Mouse (Mus musculus): ENCODE measurements around the gene Hfe. TPM values are rescaled to one million over a fixed set of nuclear protein-coding genes. Genes with fewer than 3 reads are reported as not detected.

Gene Hfe
- polyA plus RNA-seq, 1 experiment from 2014 or later, result 7.9 TPM

Other genes starting within 250 kb of the Hfe start
- gene Btn1a1, start 245.0 kb downstream of the Hfe start, polyA plus RNA-seq (2015; fragmentation: Nextera tagmentation; extraction: Ambion mirVana), result 0.08 and 0.11 TPM in 2 replicates
- gene Btn2a2, start 222.0 kb downstream of the Hfe start, polyA plus RNA-seq (2015; fragmentation: Nextera tagmentation; extraction: Ambion mirVana), result 0.16 and 0.23 TPM in 2 replicates
- gene Hist1h4h, start 179.8 kb downstream of the Hfe start, polyA plus RNA-seq (2015; fragmentation: Nextera tagmentation; extraction: Ambion mirVana), result 4.6 and 4.8 TPM in 2 replicates
- 6.7 TPM in 1 of 2 replicates, not detected in the other for gene Hist1h2af, start 176.9 kb downstream of the Hfe start, polyA plus RNA-seq (2015; fragmentation: Nextera tagmentation; extraction: Ambion mirVana)
- gene Hist1h3g, start 175.4 kb downstream of the Hfe start, polyA plus RNA-seq (2015; fragmentation: Nextera tagmentation; extraction: Ambion mirVana), result 6.1 and 6.2 TPM in 2 replicates
- gene Hist1h2bh, start 167.5 kb downstream of the Hfe start, polyA plus RNA-seq (2015; fragmentation: Nextera tagmentation; extraction: Ambion mirVana), result 1.1 and 1.3 TPM in 2 replicates
- 0.45 and 0.97 TPM in 2 replicates for gene Hist1h3f, start 166.8 kb downstream of the Hfe start, polyA plus RNA-seq (2015; fragmentation: Nextera tagmentation; extraction: Ambion mirVana)
- gene Hist1h4f, start 159.2 kb downstream of the Hfe start, polyA plus RNA-seq (2015; fragmentation: Nextera tagmentation; extraction: Ambion mirVana), result 0.88 and 1.0 TPM in 2 replicates
- 0.46 and 0.64 TPM in 2 replicates for gene Hist1h1d, start 157.6 kb downstream of the Hfe start, polyA plus RNA-seq (2015; fragmentation: Nextera tagmentation; extraction: Ambion mirVana)
- gene Hist1h3e, start 148.5 kb downstream of the Hfe start, polyA plus RNA-seq (2015; fragmentation: Nextera tagmentation; extraction: Ambion mirVana), result 3.5 and 4.3 TPM in 2 replicates
- gene Hist1h2ae, start 139.6 kb downstream of the Hfe start, polyA plus RNA-seq (2015; fragmentation: Nextera tagmentation; extraction: Ambion mirVana), result 76.9 and 89.5 TPM in 2 replicates
- gene Hist1h2bg, start 139.5 kb downstream of the Hfe start, polyA plus RNA-seq (2015; fragmentation: Nextera tagmentation; extraction: Ambion mirVana), result 7.1 and 11.5 TPM in 2 replicates
- 4.2 and 4.5 TPM in 2 replicates for gene Hist1h2bf, start 136.7 kb downstream of the Hfe start, polyA plus RNA-seq (2015; fragmentation: Nextera tagmentation; extraction: Ambion mirVana)
- gene Hist1h2ad, start 136.5 kb downstream of the Hfe start, polyA plus RNA-seq (2015; fragmentation: Nextera tagmentation; extraction: Ambion mirVana), result 1.8 and 3.0 TPM in 2 replicates
- 5.2 and 6.2 TPM in 2 replicates for gene Hist1h3d, start 135.1 kb downstream of the Hfe start, polyA plus RNA-seq (2015; fragmentation: Nextera tagmentation; extraction: Ambion mirVana)
- gene Hist1h4d, start 129.3 kb downstream of the Hfe start, polyA plus RNA-seq (2015; fragmentation: Nextera tagmentation; extraction: Ambion mirVana), result 98.7 and 101 TPM in 2 replicates
- 1.6 and 2.0 TPM in 2 replicates for gene Hist1h2be, start 89.7 kb downstream of the Hfe start, polyA plus RNA-seq (2015; fragmentation: Nextera tagmentation; extraction: Ambion mirVana)
- 17.6 and 21.2 TPM in 2 replicates for gene Hist1h1e, start 88.3 kb downstream of the Hfe start, polyA plus RNA-seq (2015; fragmentation: Nextera tagmentation; extraction: Ambion mirVana)
- 1.3 and 1.5 TPM in 2 replicates for gene Hist1h2ac, start 26.9 kb downstream of the Hfe start, polyA plus RNA-seq (2015; fragmentation: Nextera tagmentation; extraction: Ambion mirVana)
- 79.3 and 89.9 TPM in 2 replicates for gene Hist1h2bc, start 26.7 kb downstream of the Hfe start, polyA plus RNA-seq (2015; fragmentation: Nextera tagmentation; extraction: Ambion mirVana)
- gene Hist1h1t, start 15.0 kb downstream of the Hfe start, polyA plus RNA-seq (2015; fragmentation: Nextera tagmentation; extraction: Ambion mirVana), result not detected in 2 replicates
- gene Hist1h4c, start 12.4 kb downstream of the Hfe start, polyA plus RNA-seq (2015; fragmentation: Nextera tagmentation; extraction: Ambion mirVana), result 4.7 and 5.7 TPM in 2 replicates
- gene Hist1h1c, start 28.0 kb upstream of the Hfe start, polyA plus RNA-seq (2015; fragmentation: Nextera tagmentation; extraction: Ambion mirVana), result 32.4 and 36.0 TPM in 2 replicates
- gene Hist1h3c, start 34.7 kb upstream of the Hfe start, polyA plus RNA-seq (2015; fragmentation: Nextera tagmentation; extraction: Ambion mirVana), result 4.4 and 7.7 TPM in 2 replicates
- 2.4 and 3.8 TPM in 2 replicates for gene Hist1h2bb, start 35.9 kb upstream of the Hfe start, polyA plus RNA-seq (2015; fragmentation: Nextera tagmentation; extraction: Ambion mirVana)
- gene Hist1h2ab, start 40.3 kb upstream of the Hfe start, polyA plus RNA-seq (2015; fragmentation: Nextera tagmentation; extraction: Ambion mirVana), result 39.8 and 44.9 TPM in 2 replicates
- 6.4 and 9.2 TPM in 2 replicates for gene Hist1h3b, start 41.4 kb upstream of the Hfe start, polyA plus RNA-seq (2015; fragmentation: Nextera tagmentation; extraction: Ambion mirVana)
- 3.8 and 5.5 TPM in 2 replicates for gene Hist1h4b, start 46.2 kb upstream of the Hfe start, polyA plus RNA-seq (2015; fragmentation: Nextera tagmentation; extraction: Ambion mirVana)
- gene Hist1h4a, start 50.4 kb upstream of the Hfe start, polyA plus RNA-seq (2015; fragmentation: Nextera tagmentation; extraction: Ambion mirVana), result 0.48 and 1.3 TPM in 2 replicates
- 4.3 and 6.4 TPM in 2 replicates for gene Hist1h3a, start 51.5 kb upstream of the Hfe start, polyA plus RNA-seq (2015; fragmentation: Nextera tagmentation; extraction: Ambion mirVana)
- gene Hist1h1a, start 52.8 kb upstream of the Hfe start, polyA plus RNA-seq (2015; fragmentation: Nextera tagmentation; extraction: Ambion mirVana), result 1.2 and 2.2 TPM in 2 replicates
- gene Trim38, start 59.1 kb upstream of the Hfe start, polyA plus RNA-seq (2015; fragmentation: Nextera tagmentation; extraction: Ambion mirVana), result not detected in 2 replicates
- 0.10 TPM in 1 of 2 replicates, not detected in the other for gene Slc17a2, start 96.1 kb upstream of the Hfe start, polyA plus RNA-seq (2015; fragmentation: Nextera tagmentation; extraction: Ambion mirVana)
- gene Slc17a3, start 128.6 kb upstream of the Hfe start, polyA plus RNA-seq (2015; fragmentation: Nextera tagmentation; extraction: Ambion mirVana), result 0.13 and 0.35 TPM in 2 replicates
- 0.35 and 0.55 TPM in 2 replicates for gene Slc17a1, start 156.9 kb upstream of the Hfe start, polyA plus RNA-seq (2015; fragmentation: Nextera tagmentation; extraction: Ambion mirVana)
- gene Slc17a4, start 204.2 kb upstream of the Hfe start, polyA plus RNA-seq (2015; fragmentation: Nextera tagmentation; extraction: Ambion mirVana), result 17.0 and 19.6 TPM in 2 replicates
- gene Hist1h2ba, start 223.3 kb upstream of the Hfe start, polyA plus RNA-seq (2015; fragmentation: Nextera tagmentation; extraction: Ambion mirVana), result not detected in 2 replicates
- gene Hist1h2aa, start 223.6 kb upstream of the Hfe start, polyA plus RNA-seq (2015; fragmentation: Nextera tagmentation; extraction: Ambion mirVana), result not detected in 2 replicates

Data from intestine, embryonic 15.5 days (tissue).